Mouse (Mus musculus) testis, postnatal 14 days (tissue): ENCODE results near the gene Cdca8.

Experiments
- DNase-seq: peaks from one replicate; pipeline ENCODE4 v3.0.0; 2021; ENCODE audit warnings: low spot score

The Cdca8 gene

DNA sequence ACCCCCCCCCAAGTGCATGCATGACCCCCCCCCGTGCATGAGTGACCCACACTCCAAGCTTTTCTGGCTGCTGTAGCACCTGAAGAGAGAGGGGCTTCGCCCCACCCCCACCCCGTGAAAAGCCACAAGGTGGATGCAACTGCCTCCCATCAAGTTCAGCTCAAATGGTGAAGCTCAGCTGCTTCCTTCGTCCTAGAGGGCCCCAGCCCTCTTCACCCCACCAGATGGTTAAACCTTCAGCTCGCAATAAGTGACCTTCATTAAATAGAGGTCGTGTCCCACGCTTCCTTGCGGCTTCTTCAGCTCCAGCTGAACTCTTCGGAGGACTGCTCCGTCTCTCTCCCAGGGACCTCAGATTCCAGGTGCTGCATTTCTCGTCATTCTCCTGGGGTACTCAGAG, 58.5 kb downstream of the Cdca8 start, which contains the start of gene Epha10:
TSS of gene Epha10 (plus strand) at position 301 of the 400 bp plus-strand sequence.
- no peak for DNase-seq

GRCm38 (mm10) chr4:124872719-124873118, 66.4 kb downstream of the Cdca8 start:
- peak; percentile 21 for DNase-seq
